Mouse (Mus musculus) T-cell, adult 66 days (primary cell): Measurements from ENCODE around the gene Obox1. TPM values are rescaled to one million over a fixed set of nuclear protein-coding genes. Genes with fewer than 3 reads are reported as not detected.

Experiments
- total RNA-seq, 2 experiments: library from RNA; stranded (reverse); gene quantifications; 3 replicates in 1 of 2; 4 replicates in 1 of 2; pipeline ENCODE4 v1.2.4; 2023

Obox1 gene
- not detected for total RNA-seq

DNA sequence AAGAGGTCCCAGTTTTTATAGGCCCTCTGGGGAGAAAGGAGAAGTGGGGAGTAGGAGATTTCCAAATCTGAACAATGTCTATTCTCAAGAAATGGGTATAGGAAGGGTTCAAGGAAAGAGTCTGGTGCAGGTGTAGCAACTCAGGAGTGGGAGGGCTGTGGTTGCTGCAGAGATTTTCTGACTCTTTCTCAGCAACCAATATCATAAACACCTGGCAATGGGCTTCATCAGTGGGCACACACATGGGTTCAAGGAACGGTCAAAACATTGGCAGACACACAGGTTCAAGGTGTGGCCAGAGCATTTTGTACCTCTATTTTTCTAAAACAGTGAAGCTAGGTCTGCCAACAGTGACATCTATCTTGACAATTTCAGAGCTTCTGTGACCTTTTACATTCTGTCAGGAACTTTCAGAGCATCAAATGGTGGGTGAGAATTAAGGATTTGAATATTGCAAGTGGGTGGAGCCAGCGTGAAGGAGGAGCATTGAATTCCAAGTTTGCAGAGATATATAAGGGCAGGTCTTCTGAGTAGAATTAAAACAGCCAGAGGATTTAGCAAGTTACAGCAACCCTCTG lies at the start of gene Obox1, which contains the start of gene Obox2:
TSS of gene Obox1 (plus strand) at position 528 of the 578 bp plus-strand sequence.
TSS of gene Obox2 (plus strand) at position 301 of the 578 bp plus-strand sequence.

Other genes with a start within 250 kb of the Obox1 start
- gene Obox2, start 227 bp upstream of the Obox1 start, total RNA-seq = not detected